Mouse (Mus musculus) embryonic facial prominence, embryonic 11.5 days (tissue): ENCODE data around the gene Kcnn1. TPM values are rescaled to one million over a fixed set of nuclear protein-coding genes. Genes with fewer than 3 reads are reported as not detected.

Source experiments
- ATAC-seq: fragments of 200-750 bp; cut with Nextera tagmentation; replicated peaks from 2 replicates; pipeline ENCODE4 v1.8.0; 2017; ENCODE audit warnings: low read depth; ENCODE audit not compliant: insufficient number of reproducible peaks, low FRiP score, low TSS enrichment
- DNase-seq: peaks from one replicate; pipeline ENCODE4 v3.0.0-alpha.2; 2015; ENCODE audit warnings: low spot score
- H3K27ac ChIP-seq: fragments of 300-500 bp; sonication (generic); replicated peaks from 2 replicates; pipeline ENCODE4 v1.5.1; 2014; ENCODE audit warnings: mild to moderate bottlenecking, low read depth, low read length, control low read depth
- H3K27me3 ChIP-seq: fragments of 300-500 bp; sonication (generic); 2 replicates; pipeline ENCODE4 v1.6.1; 2014; ENCODE audit warnings: mild to moderate bottlenecking, low read length, moderate library complexity, mixed read lengths; ENCODE audit not compliant: control insufficient read depth, insufficient read depth
- H3K36me3 ChIP-seq: fragments of 300-500 bp; sonication (generic); replicated peaks from 2 replicates; pipeline ENCODE4 v1.6.1; 2014; ENCODE audit warnings: low read depth, mild to moderate bottlenecking, low read length, moderate library complexity, mixed read lengths; ENCODE audit not compliant: control insufficient read depth, insufficient read depth
- H3K4me1 ChIP-seq: fragments of 300-500 bp; sonication (generic); 2 replicates; pipeline ENCODE4 v1.6.1; 2014; ENCODE audit warnings: low read length, mixed read lengths; ENCODE audit not compliant: control insufficient read depth, insufficient read depth
- H3K4me2 ChIP-seq: fragments of 300-500 bp; sonication (generic); 2 replicates; pipeline ENCODE4 v1.6.1; 2014; ENCODE audit warnings: low read depth, mild to moderate bottlenecking, control low read depth, low read length, moderate library complexity
- H3K4me3 ChIP-seq: fragments of 300-500 bp; sonication (generic); 2 replicates; pipeline ENCODE4 v1.5.1; 2014; ENCODE audit warnings: low read depth, low read length, control low read depth
- H3K9ac ChIP-seq: fragments of 300-500 bp; sonication (generic); replicated peaks from 2 replicates; pipeline ENCODE4 v1.6.1; 2014; ENCODE audit warnings: mild to moderate bottlenecking, control low read depth, low read length
- H3K9me3 ChIP-seq: fragments of 300-500 bp; sonication (generic); replicated peaks from 2 replicates; pipeline ENCODE4 v1.6.1; 2016; ENCODE audit warnings: mild to moderate bottlenecking, low read length, inconsistent platforms, mixed read lengths; ENCODE audit not compliant: control insufficient read depth
- WGBS: fragments of 180-500 bp; shearing (Covaris S2); extraction: QIAGEN DNeasy Blood & Tissue Kit; methylation state at CpG from one replicate; pipeline ENCODE4 v1.1.7; 2014; 5-methylcytosine and 5-hydroxymethylcytosine counted together
- polyA plus RNA-seq: library from polyadenylated mRNA; unstranded; fragments of >200 nt; fragmentation: Nextera tagmentation; extraction: Ambion mirVana; gene quantifications from 2 replicates; pipeline ENCODE4 v1.2.1, GENCODE M21; 2014

Kcnn1 gene
- polyA plus RNA-seq: 2.9 and 4.0 TPM in 2 replicates

DNA sequence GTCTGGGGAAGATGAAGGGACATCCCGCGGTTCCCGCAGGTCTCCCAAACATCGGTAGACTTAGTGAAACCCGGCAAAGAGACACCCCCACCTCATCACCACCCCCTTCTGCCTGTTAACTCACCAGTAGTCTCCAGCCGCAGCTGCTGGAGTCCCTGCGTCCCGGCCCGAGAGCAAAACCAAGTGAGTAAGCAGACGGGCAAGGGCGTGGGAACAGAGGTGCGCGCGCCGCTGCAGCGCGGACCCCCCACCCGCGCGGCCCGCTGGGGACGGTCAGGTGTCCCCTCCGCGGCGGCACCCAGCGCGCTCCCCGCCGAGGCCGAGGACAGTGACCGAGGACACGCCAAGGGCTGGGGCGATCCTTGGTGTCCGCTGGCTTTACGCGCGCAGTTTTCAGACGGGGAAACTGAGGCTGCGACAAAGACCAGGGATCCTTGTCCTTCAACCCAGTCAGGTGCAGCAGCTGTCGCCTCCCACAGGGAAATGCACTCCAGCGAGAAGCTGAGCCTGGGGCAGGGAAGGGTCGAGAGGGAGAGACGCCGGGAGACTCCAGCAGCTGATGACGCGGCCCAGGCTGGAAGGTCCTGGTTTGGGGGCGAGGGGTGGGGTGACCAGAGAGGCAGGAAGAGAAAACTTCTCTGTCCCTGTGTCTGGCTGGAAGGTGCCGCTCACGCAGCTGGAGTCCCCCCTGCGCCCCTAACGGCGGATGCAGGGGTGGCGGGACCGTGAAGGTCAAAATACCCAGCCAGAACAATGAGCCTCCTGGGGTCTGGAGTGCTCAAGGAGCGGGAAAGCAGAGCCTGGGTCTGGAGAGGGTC is at the start of gene Kcnn1:
Gene Kcnn1 (minus strand): TSS at position 435 of the 818 bp plus-strand sequence.
- DNase-seq (peak; percentile 71), ATAC-seq (no peak)
- peak within 1 kb of the TSS; percentile 40 for H3K4me3 ChIP-seq
- H3K9ac ChIP-seq: peak within 1 kb of the TSS; percentile 70
- peaks cover 14% of the 10 kb centered on the region for H3K4me1 ChIP-seq
- H3K9me3 ChIP-seq: no peaks in the 10 kb centered on the region
- H3K4me2 ChIP-seq: peak within 1 kb of the TSS; percentile 94
- H3K27ac ChIP-seq: no peak within 1 kb of the TSS; the same call in 1 of the 2 replicates
- no peaks in the 10 kb centered on the region for H3K36me3 ChIP-seq
- peaks cover 15% of the 10 kb centered on the region; the same call in 1 of the 2 replicates for H3K27me3 ChIP-seq
- under 1% methylated on average over 51 of the region's 55 CpGs for WGBS

DNA sequence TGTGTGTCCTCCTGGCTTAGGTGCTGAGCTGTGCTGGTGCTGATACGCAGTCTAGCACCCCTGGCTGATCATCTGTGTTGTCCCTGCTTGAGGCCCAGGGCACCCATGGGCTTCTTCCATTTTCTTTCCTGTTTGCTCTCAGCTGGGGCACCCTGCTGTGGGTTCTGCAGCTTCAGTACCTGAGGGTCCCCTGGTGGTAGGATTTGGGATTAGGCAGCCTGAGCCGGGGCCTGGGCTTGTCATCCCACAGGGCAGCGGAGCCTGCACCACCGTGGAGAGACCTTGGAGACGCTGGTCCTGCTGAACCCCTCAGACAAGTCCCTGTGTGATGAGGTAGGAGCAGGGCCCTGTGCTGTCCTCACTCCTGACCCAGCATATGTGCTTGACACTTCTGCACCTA is 48.5 kb upstream of the Kcnn1 start:
- H3K27me3 ChIP-seq: no peaks in the 10 kb centered on the region
- no peak overlapping the region for H3K4me3 ChIP-seq
- ATAC-seq (no peak), DNase-seq (no peak)
- H3K4me2 ChIP-seq: no peak overlapping the region
- no peaks in the 10 kb centered on the region for H3K4me1 ChIP-seq
- peaks cover 24% of the 10 kb centered on the region for H3K36me3 ChIP-seq
- 89% methylated on average over 5 of the region's 5 CpGs for whole genome bisulfite sequencing
- H3K9me3 ChIP-seq: no peaks in the 10 kb centered on the region
- no peak overlapping the region for H3K27ac ChIP-seq
- no peak overlapping the region for H3K9ac ChIP-seq

DNA sequence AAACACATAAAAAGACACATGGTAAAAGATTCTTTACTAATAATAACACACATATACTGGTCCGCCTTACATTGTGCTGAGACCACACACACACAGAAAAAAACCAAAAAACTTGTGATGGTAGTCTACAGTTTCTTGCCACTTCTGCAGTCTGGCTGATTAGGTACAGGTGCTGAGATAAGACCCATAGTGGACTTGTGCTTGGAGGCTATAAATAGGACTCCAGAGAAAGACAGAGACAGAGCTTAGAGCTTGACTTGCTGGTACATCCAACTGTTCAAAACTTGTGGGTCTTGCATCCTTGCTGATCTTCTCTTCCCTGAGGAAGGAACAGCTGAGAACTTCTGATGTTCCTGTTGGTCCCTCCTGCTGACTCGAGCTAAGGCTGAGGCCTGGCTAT is 44.5 kb upstream of the Kcnn1 start:
- Histone ChIP-seq H3K4me1 (no peaks in the 10 kb centered on the region), H3K4me2 (no peak overlapping the region), H3K9me3 (no peaks in the 10 kb centered on the region), H3K4me3 (no peak overlapping the region), H3K9ac (no peak overlapping the region), H3K36me3 (peaks cover 7% of the 10 kb centered on the region), H3K27me3 (no peaks in the 10 kb centered on the region), H3K27ac (no peak overlapping the region)
- no peak for DNase-seq
- 87% methylated on average over 2 of the region's 2 CpGs for WGBS
- no peak for ATAC-seq

DNA sequence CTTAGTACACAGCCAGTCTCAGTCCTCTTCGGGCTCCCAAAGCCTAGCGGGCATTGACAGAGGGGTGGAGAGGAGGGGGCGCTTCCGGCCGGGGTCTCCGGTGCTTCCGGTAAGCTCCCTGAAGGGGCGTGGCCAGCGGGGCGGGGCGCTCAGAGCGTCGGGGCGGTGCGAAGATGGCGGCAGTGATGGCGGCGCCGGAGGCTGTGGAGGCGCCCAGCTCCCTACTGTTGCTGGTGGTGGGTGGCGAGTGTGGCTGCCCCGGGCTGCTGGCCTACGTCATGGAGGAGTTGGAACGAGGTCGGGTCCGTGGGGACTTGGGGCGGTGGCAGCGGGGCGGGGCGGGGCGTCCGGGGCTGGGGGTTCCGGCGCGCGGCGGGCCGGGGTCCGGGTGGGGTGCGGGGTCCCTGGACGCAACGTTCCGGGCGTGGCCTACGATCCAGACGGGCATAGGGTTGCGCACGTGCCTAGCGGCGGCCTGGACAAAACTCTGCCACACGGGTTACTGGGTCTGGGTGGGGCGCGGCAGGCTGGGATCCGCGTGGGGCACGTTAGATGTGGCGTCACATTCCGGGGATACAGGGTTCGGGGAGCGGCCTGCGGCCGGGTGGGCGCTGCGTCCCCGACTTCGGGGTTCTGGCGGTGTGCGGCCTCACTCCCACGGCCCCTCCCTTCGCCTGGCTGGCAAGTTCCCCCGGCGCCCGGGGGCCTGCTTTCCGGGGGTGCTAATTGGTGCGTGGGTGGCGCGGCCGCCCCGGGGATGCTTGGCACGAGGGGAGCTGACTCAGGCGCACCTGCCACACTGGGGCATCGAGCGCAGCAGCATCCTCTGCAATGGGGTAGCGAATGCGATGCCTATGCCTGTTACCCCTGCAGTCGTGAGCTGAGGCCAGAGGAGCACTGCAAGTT is 43.0 kb upstream of the Kcnn1 start, which contains the start of gene Map1s:
Gene Map1s (plus strand): TSS at position 102 of the 906 bp plus-strand sequence.
- Histone ChIP-seq H3K4me3 (peak within 1 kb of the TSS; percentile 92), H3K4me2 (peak within 1 kb of the TSS; percentile 92), H3K4me1 (no peaks in the 10 kb centered on the region), H3K27me3 (no peaks in the 10 kb centered on the region), H3K27ac (peak within 1 kb of the TSS; percentile 86), H3K36me3 (no peaks in the 10 kb centered on the region), H3K9me3 (no peaks in the 10 kb centered on the region), H3K9ac (peak within 1 kb of the TSS; percentile 89)
- peak; percentile 87 for ATAC-seq
- WGBS: under 1% methylated on average over 72 of the region's 86 CpGs
- DNase-seq: peak; percentile 95

DNA sequence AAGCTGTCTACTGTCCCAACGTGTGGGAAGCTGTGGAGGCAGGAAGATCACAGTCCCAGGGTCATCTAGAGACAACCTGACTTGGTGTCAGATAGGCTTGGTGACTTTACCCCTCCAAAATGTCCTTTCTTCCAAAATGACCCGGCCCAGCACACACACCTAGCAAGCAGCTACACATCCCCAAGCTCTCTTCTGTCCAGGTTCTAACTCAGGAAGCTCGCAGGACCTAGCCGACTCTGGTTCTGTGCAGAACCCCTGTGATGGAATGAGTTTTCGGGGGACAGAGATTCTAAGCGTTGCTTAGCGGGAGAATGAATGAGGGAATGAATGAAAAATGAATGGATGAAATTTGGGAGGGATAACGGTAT is 42.4 kb upstream of the Kcnn1 start:
- H3K4me2 ChIP-seq: peak overlapping the region; percentile 38
- ATAC-seq: peak; percentile 36; the same call in 1 of the 2 replicates
- no peaks in the 10 kb centered on the region for H3K4me1 ChIP-seq
- peak overlapping the region; percentile 89 for H3K9ac ChIP-seq
- WGBS: 21% methylated on average over 8 of the region's 8 CpGs
- H3K9me3 ChIP-seq: no peaks in the 10 kb centered on the region
- no peaks in the 10 kb centered on the region for H3K27me3 ChIP-seq
- H3K27ac ChIP-seq: no peak overlapping the region
- DNase-seq: no peak
- H3K4me3 ChIP-seq: peak overlapping the region; percentile 92
- no peaks in the 10 kb centered on the region for H3K36me3 ChIP-seq

DNA sequence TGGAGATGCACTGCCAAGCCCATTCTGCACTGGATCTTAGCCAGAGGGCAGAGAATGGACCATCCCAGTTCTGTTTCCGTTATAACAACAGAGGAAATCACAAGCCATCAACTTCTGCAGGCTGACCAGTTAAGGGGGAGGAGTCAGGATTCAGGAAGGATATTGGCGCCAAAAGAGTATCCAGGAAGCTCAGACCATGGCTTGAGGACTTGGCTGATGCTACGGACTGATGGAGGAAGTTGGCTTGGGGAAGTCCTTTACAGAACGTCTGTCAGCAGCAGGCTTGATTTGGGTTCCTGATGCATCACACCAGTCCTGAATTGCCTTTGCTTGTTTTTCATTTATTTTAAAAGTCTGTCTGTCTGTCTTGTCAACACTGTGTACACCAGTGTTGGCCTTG is 41.5 kb upstream of the Kcnn1 start:
- 60% methylated on average over 4 of the region's 4 CpGs for WGBS
- no peaks in the 10 kb centered on the region for H3K36me3 ChIP-seq
- H3K9ac ChIP-seq: no peak overlapping the region
- H3K27me3 ChIP-seq: no peaks in the 10 kb centered on the region
- H3K4me2 ChIP-seq: no peak overlapping the region
- H3K4me1 ChIP-seq: no peaks in the 10 kb centered on the region
- H3K9me3 ChIP-seq: no peaks in the 10 kb centered on the region
- ATAC-seq (no peak), DNase-seq (no peak)
- no peak overlapping the region for H3K27ac ChIP-seq
- no peak overlapping the region for H3K4me3 ChIP-seq

DNA sequence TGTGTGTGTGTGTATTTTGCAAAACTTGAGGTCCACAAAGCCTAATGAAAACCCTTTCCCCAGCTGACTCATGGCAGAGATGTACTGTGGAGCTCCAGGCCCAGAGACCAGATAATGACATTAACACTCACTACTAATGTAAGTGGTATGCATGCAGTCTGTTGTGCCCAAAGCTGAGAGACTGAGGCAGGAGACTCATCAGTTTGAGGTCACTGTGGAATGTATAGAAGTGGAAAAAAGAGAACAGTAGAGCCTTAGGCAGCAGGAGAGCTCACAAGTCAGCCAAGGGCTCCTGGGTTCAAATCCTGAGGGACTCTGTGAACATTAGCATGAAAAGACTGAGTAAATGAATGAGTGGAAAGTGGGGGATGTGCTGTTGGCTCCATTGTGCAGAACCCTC is 40.5 kb upstream of the Kcnn1 start:
- H3K4me2 ChIP-seq: no peak overlapping the region
- no peak overlapping the region for H3K9ac ChIP-seq
- no peaks in the 10 kb centered on the region for H3K9me3 ChIP-seq
- no peak overlapping the region for H3K4me3 ChIP-seq
- H3K4me1 ChIP-seq: no peaks in the 10 kb centered on the region
- H3K27ac ChIP-seq: no peak overlapping the region
- no peak for ATAC-seq
- no peak for DNase-seq
- H3K27me3 ChIP-seq: no peaks in the 10 kb centered on the region
- H3K36me3 ChIP-seq: no peaks in the 10 kb centered on the region

DNA sequence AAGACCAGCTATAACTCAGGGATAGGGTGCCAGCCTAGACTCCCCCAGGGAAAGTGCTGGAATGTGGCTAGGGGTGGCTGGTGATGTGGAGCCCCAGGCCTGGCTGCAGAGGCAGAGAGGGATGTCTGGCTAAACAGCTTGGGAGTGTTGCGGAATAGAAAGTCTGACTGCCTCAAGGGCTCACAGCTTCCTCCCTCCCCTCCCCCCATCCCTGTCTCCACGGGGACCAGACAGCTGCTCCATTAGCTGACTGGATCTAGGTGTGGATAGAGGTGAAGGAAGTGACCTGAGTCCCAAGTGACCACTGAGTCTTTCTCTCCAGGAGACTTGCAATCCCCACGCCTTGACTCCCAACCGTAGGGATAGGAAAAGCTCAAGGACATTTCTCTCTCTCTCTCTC is 40.1 kb upstream of the Kcnn1 start:
- ATAC-seq (no peak), DNase-seq (no peak)
- H3K4me3 ChIP-seq: no peak overlapping the region
- WGBS: 33% methylated on average over 4 of the region's 4 CpGs
- H3K9ac ChIP-seq: no peak overlapping the region
- H3K36me3 ChIP-seq: no peaks in the 10 kb centered on the region
- H3K9me3 ChIP-seq: no peaks in the 10 kb centered on the region
- no peak overlapping the region for H3K4me2 ChIP-seq
- H3K27ac ChIP-seq: no peak overlapping the region
- no peaks in the 10 kb centered on the region for H3K4me1 ChIP-seq
- no peaks in the 10 kb centered on the region for H3K27me3 ChIP-seq
